Mouse (Mus musculus): ENCODE results near the gene Ccl4. TPM values are rescaled to one million over a fixed set of nuclear protein-coding genes. Genes with fewer than 3 reads are reported as not detected.

The Ccl4 gene
- polyA plus RNA-seq, 1 experiment from 2014 or later = 1.3 TPM

DNA sequence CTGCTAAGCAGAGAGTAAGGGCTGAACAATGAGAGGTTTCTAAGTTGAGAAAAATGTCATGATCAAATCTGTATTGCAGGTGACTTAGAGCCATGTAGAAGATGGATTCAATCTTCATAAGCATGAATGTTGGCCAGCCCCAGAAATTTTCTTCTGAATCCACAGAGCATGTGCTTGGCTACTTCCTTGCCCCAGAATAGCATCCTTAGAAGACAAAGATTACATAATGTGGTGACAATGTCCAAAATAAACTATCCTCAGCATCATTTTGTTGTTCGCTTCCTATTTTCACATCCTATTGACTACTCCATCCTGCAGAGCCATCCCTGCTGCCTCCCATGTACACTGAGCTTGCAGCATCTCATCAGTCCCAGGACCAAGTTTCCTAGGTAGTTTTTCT lies 13.3 kb downstream of the Ccl4 start:
- Histone ChIP-seq H3K27ac (no peak overlapping the region), H3K9ac (no peak overlapping the region), H3K27me3 (0 out of 2 replicates have a peak, but pooled peaks cover 4% of the 10 kb centered on the region), H3K4me3 (no peak overlapping the region), H3K4me2 (no peak overlapping the region), H3K4me1 (replicated peaks) (no peaks in the 10 kb centered on the region), H3K36me3 (no peaks in the 10 kb centered on the region), H3K9me3 (replicated peaks) (no peaks in the 10 kb centered on the region)
- no peak for ATAC-seq (replicated peaks; ENCODE audit: insufficient number of reproducible peaks, insufficient read depth, low FRiP score, low read depth)
- 79% methylated on average over 1 of the region's 1 CpGs for WGBS

DNA sequence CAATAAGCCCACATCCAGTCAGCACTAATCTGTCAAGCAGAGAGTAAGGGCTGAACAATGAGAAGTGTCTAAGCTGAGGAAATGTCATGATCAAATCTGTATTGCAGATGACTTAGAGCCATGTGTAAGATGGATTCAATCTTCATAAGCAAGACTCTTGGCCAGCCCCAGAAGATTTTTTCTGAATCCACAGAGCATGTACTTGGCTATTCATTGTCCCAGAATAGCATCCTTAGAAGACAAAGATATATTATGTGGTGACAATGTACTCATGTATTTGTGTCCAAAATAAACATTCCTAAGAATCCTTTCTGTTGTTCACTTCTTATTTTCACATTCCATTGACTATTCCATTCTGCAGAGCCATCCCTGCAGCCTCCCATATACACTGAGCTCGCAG lies 27.5 kb downstream of the Ccl4 start:
- Histone ChIP-seq H3K36me3 (no peaks in the 10 kb centered on the region), H3K4me3 (no peak overlapping the region), H3K27ac (no peak overlapping the region), H3K4me1 (replicated peaks) (no peaks in the 10 kb centered on the region), H3K9ac (no peak overlapping the region), H3K27me3 (no peaks in the 10 kb centered on the region), H3K4me2 (no peak overlapping the region), H3K9me3 (replicated peaks) (no peaks in the 10 kb centered on the region)
- no peak for ATAC-seq (replicated peaks; ENCODE audit: insufficient number of reproducible peaks, insufficient read depth, low FRiP score, low read depth)
- WGBS = 69% methylated on average over 1 of the region's 1 CpGs

DNA sequence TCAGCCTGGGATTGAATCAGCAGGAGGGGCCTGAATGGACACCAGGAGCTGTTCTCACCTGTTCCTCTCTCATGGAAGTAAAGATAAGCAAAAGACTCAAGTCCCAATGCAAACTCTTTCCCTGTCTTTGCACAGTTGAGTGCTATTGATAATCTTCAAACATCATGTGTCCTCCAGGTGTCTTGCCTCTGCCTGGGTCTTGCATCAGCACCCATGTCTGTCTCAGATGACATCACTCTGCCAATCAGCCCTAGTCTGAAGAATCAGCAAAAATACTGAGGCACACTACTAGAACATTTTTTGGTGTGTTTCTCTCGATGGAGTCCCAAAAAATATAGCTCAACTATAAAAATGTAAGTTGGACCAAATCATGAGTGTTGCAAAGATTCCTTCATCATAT lies 29.6 kb downstream of the Ccl4 start:
- ATAC-seq (replicated peaks; ENCODE audit: insufficient number of reproducible peaks, insufficient read depth, low FRiP score, low read depth) = no peak
- Histone ChIP-seq H3K27me3 (no peaks in the 10 kb centered on the region), H3K36me3 (no peaks in the 10 kb centered on the region), H3K4me2 (no peak overlapping the region), H3K27ac (no peak overlapping the region), H3K4me3 (no peak overlapping the region), H3K4me1 (replicated peaks) (no peaks in the 10 kb centered on the region), H3K9me3 (replicated peaks) (no peaks in the 10 kb centered on the region), H3K9ac (no peak overlapping the region)
- WGBS = 43% methylated on average over 1 of the region's 1 CpGs

DNA sequence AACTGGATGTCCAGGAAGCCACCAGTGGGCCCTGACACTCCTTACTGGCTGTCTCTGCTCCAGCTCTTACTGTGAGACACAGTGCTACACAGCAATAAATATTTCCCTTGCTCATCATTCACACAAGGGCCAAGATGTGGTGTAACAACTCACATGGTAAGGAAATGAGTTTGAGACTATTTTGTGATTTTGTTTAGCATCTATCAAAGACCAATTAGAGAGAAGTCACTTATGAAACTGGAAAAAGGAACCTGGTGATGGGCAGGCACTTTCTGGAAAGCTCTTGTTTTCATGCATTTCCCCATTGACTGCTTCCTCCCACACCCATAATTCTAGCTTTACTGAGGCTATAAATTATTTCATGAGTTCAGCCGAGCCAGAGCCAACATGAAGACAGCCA lies 41.3 kb downstream of the Ccl4 start, which contains the start of gene Wfdc17:
Gene Wfdc17, plus strand, starts transcription at position 287 of the 400 bp plus-strand sequence.
- Histone ChIP-seq H3K27ac (no peak within 1 kb of the TSS), H3K36me3 (no peaks in the 10 kb centered on the region), H3K27me3 (no peaks in the 10 kb centered on the region), H3K4me2 (no peak within 1 kb of the TSS), H3K4me1 (replicated peaks) (no peaks in the 10 kb centered on the region), H3K9ac (no peak within 1 kb of the TSS), H3K4me3 (no peak within 1 kb of the TSS), H3K9me3 (replicated peaks) (no peaks in the 10 kb centered on the region)
- 68% methylated on average over 1 of the region's 1 CpGs for WGBS
- ATAC-seq (replicated peaks; ENCODE audit: insufficient number of reproducible peaks, insufficient read depth, low FRiP score, low read depth) = no peak

DNA sequence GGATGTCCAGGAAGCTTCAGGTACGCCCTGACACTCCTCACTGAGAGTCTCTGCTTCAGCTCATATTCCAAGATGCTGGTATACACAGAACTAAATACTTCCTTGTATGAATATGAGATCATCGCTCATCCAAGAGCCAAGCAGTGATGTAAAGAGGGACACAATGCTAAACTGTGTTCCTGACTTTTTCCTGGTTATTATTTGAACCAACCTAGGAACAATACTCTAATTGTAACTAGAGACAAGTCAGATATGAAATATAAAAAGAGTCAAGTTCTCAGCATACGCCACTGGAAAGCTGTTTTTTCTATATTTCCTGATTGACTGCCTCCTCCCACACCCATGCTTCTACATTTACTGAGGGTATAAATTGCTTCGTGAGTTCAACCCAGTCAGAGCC lies 46.3 kb downstream of the Ccl4 start, which contains the start of gene Wfdc18:
Gene Wfdc18, plus strand, starts transcription at position 301 of the 400 bp plus-strand sequence.
- ATAC-seq (replicated peaks; ENCODE audit: insufficient number of reproducible peaks, insufficient read depth, low FRiP score, low read depth) = no peak
- H3K36me3 ChIP-seq = no peaks in the 10 kb centered on the region
- H3K9me3 ChIP-seq (replicated peaks) = no peaks in the 10 kb centered on the region
- H3K4me3 ChIP-seq = no peak within 1 kb of the TSS
- no peak within 1 kb of the TSS for H3K27ac ChIP-seq
- H3K27me3 ChIP-seq = no peaks in the 10 kb centered on the region
- no peak within 1 kb of the TSS for H3K4me2 ChIP-seq
- 54% methylated on average over 4 of the region's 4 CpGs for WGBS
- H3K4me1 ChIP-seq (replicated peaks) = no peaks in the 10 kb centered on the region
- no peak within 1 kb of the TSS for H3K9ac ChIP-seq

DNA sequence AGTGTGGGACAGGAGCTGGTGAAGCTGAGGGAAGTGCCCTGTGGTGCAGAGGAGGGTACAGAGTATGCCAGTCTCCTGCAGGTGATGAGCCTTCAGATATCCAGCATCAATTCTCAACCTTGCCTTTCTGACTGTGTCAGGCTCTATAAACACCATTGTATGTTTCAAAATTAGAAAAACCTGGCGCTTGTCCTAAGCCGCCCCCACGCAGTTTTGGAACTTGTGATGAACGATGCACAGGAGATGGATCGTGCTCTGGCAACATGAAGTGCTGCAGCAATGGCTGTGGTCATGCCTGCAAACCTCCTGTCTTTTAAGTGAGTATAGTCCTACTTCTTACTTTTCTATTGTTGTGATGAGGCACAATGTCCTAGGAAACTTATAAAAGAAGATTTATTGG lies 47.3 kb downstream of the Ccl4 start:
- Histone ChIP-seq H3K27me3 (no peaks in the 10 kb centered on the region), H3K4me1 (replicated peaks) (no peaks in the 10 kb centered on the region), H3K4me3 (no peak overlapping the region), H3K27ac (no peak overlapping the region), H3K9ac (no peak overlapping the region), H3K4me2 (no peak overlapping the region), H3K9me3 (replicated peaks) (no peaks in the 10 kb centered on the region), H3K36me3 (no peaks in the 10 kb centered on the region)
- 78% methylated on average over 5 of the region's 5 CpGs for WGBS
- ATAC-seq (replicated peaks; ENCODE audit: insufficient number of reproducible peaks, insufficient read depth, low FRiP score, low read depth) = no peak

DNA sequence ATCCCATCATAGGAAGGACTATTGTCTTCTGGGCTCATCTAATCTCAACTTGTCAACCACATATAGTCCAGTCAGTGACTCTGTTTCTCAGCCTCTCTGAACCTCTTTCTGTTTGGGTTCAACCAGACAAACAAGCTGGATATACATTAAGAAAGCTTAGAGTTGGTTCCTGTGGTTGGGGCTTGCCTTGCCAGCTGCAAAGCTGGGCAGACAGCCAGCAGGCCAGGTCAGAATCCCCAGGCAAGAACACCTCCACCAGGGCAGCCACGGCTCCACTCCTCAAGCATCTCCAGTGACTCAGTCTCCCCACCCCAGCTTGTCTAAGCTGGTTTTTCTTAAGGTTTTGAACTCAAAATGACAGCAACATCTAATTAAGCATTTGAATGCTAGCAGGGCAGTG lies 50.3 kb downstream of the Ccl4 start:
- Histone ChIP-seq H3K4me2 (no peak overlapping the region), H3K27me3 (no peaks in the 10 kb centered on the region), H3K4me1 (replicated peaks) (no peaks in the 10 kb centered on the region), H3K9ac (no peak overlapping the region), H3K36me3 (no peaks in the 10 kb centered on the region), H3K9me3 (replicated peaks) (no peaks in the 10 kb centered on the region), H3K27ac (no peak overlapping the region), H3K4me3 (no peak overlapping the region)
- no peak for ATAC-seq (replicated peaks; ENCODE audit: insufficient number of reproducible peaks, insufficient read depth, low FRiP score, low read depth)
- 70% methylated on average over 1 of the region's 1 CpGs for WGBS

DNA sequence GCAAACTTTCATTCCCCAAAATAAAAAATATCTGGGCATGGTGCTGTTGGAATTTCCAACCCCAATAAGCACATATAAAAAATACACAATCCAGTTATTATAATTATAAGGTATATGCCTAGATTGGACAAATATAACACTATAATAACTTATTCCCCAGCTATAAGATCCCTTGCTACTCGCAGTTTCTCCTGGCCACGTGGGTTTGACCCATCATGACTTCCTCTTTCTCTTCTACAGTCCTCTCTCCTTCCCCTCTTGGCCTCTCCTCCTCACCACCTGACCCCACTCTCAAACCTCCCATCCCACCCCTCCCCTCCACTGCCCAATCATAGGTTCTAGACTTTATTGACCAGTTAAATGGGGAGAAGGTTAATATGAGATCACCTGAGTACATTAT lies 51.5 kb downstream of the Ccl4 start:
- 62% methylated on average over 2 of the region's 2 CpGs for WGBS
- H3K4me2 ChIP-seq = no peak overlapping the region
- H3K27ac ChIP-seq = no peak overlapping the region
- no peaks in the 10 kb centered on the region for H3K36me3 ChIP-seq
- no peak for ATAC-seq (replicated peaks; ENCODE audit: insufficient number of reproducible peaks, insufficient read depth, low FRiP score, low read depth)
- no peaks in the 10 kb centered on the region for H3K27me3 ChIP-seq
- no peaks in the 10 kb centered on the region for H3K9me3 ChIP-seq (replicated peaks)
- H3K4me3 ChIP-seq = no peak overlapping the region
- no peaks in the 10 kb centered on the region for H3K4me1 ChIP-seq (replicated peaks)
- no peak overlapping the region for H3K9ac ChIP-seq

Other genes with a start within 250 kb of the Ccl4 start
- gene Gas2l2, start 233.1 kb upstream of the Ccl4 start, polyA plus RNA-seq (2015; fragmentation: Nextera tagmentation; extraction: Ambion mirVana) = 0.11 and 0.13 TPM in 2 replicates
- 0.82 and 1.4 TPM in 2 replicates for gene 1700020L24Rik, start 224.9 kb upstream of the Ccl4 start, polyA plus RNA-seq (2015; fragmentation: Nextera tagmentation; extraction: Ambion mirVana)
- 3.8 and 4.0 TPM in 2 replicates for gene Mmp28, start 199.5 kb upstream of the Ccl4 start, polyA plus RNA-seq (2015; fragmentation: Nextera tagmentation; extraction: Ambion mirVana)
- 8.8 and 10.5 TPM in 2 replicates for gene Taf15, start 189.5 kb upstream of the Ccl4 start, polyA plus RNA-seq (2015; fragmentation: Nextera tagmentation; extraction: Ambion mirVana)
- gene Heatr9, start 140.4 kb upstream of the Ccl4 start, polyA plus RNA-seq (2015; fragmentation: Nextera tagmentation; extraction: Ambion mirVana) = 0.09 TPM in 1 of 2 replicates, not detected in the other
- 0.52 and 1.7 TPM in 2 replicates for gene Ccl5, start 132.1 kb upstream of the Ccl4 start, polyA plus RNA-seq (2015; fragmentation: Nextera tagmentation; extraction: Ambion mirVana)
- 3.0 and 7.0 TPM in 2 replicates for gene Ccl9, start 83.9 kb upstream of the Ccl4 start, polyA plus RNA-seq (2015; fragmentation: Nextera tagmentation; extraction: Ambion mirVana)
- 5.5 and 5.9 TPM in 2 replicates for gene Ccl6, start 69.5 kb upstream of the Ccl4 start, polyA plus RNA-seq (2015; fragmentation: Nextera tagmentation; extraction: Ambion mirVana)
- not detected in 2 replicates for gene Rpl9-ps1, start 17.0 kb upstream of the Ccl4 start, polyA plus RNA-seq (2015; fragmentation: Nextera tagmentation; extraction: Ambion mirVana)
- 1.0 and 1.1 TPM in 2 replicates for gene Ccl3, start 13.2 kb upstream of the Ccl4 start, polyA plus RNA-seq (2015; fragmentation: Nextera tagmentation; extraction: Ambion mirVana)
- 1.4 and 2.2 TPM in 2 replicates for gene Wfdc17, start 41.4 kb downstream of the Ccl4 start, polyA plus RNA-seq (2015; fragmentation: Nextera tagmentation; extraction: Ambion mirVana)
- 6.5 and 6.9 TPM in 2 replicates for gene Wfdc18, start 46.4 kb downstream of the Ccl4 start, polyA plus RNA-seq (2015; fragmentation: Nextera tagmentation; extraction: Ambion mirVana)
- gene Wfdc21, start 84.4 kb downstream of the Ccl4 start, polyA plus RNA-seq (2015; fragmentation: Nextera tagmentation; extraction: Ambion mirVana) = 0.67 and 3.6 TPM in 2 replicates
- 13.2 and 16.4 TPM in 2 replicates for gene Heatr6, start 91.1 kb downstream of the Ccl4 start, polyA plus RNA-seq (2015; fragmentation: Nextera tagmentation; extraction: Ambion mirVana)
- 0.40 and 0.85 TPM in 2 replicates for gene Hnf1b, start 187.5 kb downstream of the Ccl4 start, polyA plus RNA-seq (2015; fragmentation: Nextera tagmentation; extraction: Ambion mirVana)